Mouse (Mus musculus) forebrain, embryonic 11.5 days (tissue): ENCODE data around the gene Pde4dip. TPM values are rescaled to one million over a fixed set of nuclear protein-coding genes. Genes with fewer than 3 reads are reported as not detected.

Experiments used
- ATAC-seq: fragments of 200-750 bp; cut with Nextera tagmentation; replicated peaks from 2 replicates; pipeline ENCODE4 v1.8.0; 2017; ENCODE audit warnings: moderate TSS enrichment; ENCODE audit not compliant: low FRiP score
- DNase-seq: peaks from one replicate; pipeline ENCODE4 v3.0.0-alpha.2; 2017; ENCODE audit warnings: low spot score
- H3K27ac ChIP-seq: fragments of 300-500 bp; sonication (generic); 2 replicates; pipeline ENCODE4 v1.5.1; 2014; ENCODE audit warnings: low read depth, low read length
- H3K27me3 ChIP-seq: fragments of 300-500 bp; sonication (generic); 2 replicates; pipeline ENCODE4 v1.6.1; 2014; ENCODE audit warnings: mild to moderate bottlenecking, low read length, mixed read lengths; ENCODE audit not compliant: control insufficient read depth, insufficient read depth
- H3K36me3 ChIP-seq: fragments of 300-500 bp; sonication (generic); 2 replicates; pipeline ENCODE4 v1.6.1; 2014; ENCODE audit warnings: mild to moderate bottlenecking, low read length, moderate library complexity, mixed read lengths; ENCODE audit not compliant: control insufficient read depth, insufficient read depth
- H3K4me1 ChIP-seq: fragments of 300-500 bp; sonication (generic); replicated peaks from 2 replicates; pipeline ENCODE4 v1.6.1; 2014; ENCODE audit warnings: low read length, mixed read lengths; ENCODE audit not compliant: control insufficient read depth, insufficient read depth
- H3K4me2 ChIP-seq: fragments of 300-500 bp; sonication (generic); 2 replicates; pipeline ENCODE4 v1.6.1; 2014; ENCODE audit warnings: low read depth, mild to moderate bottlenecking, low read length, moderate library complexity, mixed read lengths; ENCODE audit not compliant: severe bottlenecking
- H3K4me3 ChIP-seq: fragments of 300-500 bp; sonication (generic); 2 replicates; pipeline ENCODE4 v1.5.1; 2014; ENCODE audit warnings: low read depth, low read length
- H3K9ac ChIP-seq: fragments of 300-500 bp; sonication (generic); 2 replicates; pipeline ENCODE4 v1.6.1; 2014; ENCODE audit warnings: low read length
- H3K9me3 ChIP-seq: fragments of 300-500 bp; sonication (generic); 2 replicates; pipeline ENCODE4 v1.6.1; 2016; ENCODE audit warnings: low read length, mixed read lengths; ENCODE audit not compliant: control insufficient read depth
- WGBS: fragments of 180-500 bp; shearing (Covaris S2); extraction: QIAGEN DNeasy Blood & Tissue Kit; methylation state at CpG from one replicate; pipeline ENCODE4 v1.1.7; 2014; 5-methylcytosine and 5-hydroxymethylcytosine counted together
- polyA plus RNA-seq: library from polyadenylated mRNA; unstranded; fragments of >200 nt; fragmentation: Nextera tagmentation; extraction: Ambion mirVana; gene quantifications from 2 replicates; pipeline ENCODE4 v1.2.1, GENCODE M21; 2014

Gene Pde4dip
- polyA plus RNA-seq = 25.7 and 27.2 TPM in 2 replicates

DNA sequence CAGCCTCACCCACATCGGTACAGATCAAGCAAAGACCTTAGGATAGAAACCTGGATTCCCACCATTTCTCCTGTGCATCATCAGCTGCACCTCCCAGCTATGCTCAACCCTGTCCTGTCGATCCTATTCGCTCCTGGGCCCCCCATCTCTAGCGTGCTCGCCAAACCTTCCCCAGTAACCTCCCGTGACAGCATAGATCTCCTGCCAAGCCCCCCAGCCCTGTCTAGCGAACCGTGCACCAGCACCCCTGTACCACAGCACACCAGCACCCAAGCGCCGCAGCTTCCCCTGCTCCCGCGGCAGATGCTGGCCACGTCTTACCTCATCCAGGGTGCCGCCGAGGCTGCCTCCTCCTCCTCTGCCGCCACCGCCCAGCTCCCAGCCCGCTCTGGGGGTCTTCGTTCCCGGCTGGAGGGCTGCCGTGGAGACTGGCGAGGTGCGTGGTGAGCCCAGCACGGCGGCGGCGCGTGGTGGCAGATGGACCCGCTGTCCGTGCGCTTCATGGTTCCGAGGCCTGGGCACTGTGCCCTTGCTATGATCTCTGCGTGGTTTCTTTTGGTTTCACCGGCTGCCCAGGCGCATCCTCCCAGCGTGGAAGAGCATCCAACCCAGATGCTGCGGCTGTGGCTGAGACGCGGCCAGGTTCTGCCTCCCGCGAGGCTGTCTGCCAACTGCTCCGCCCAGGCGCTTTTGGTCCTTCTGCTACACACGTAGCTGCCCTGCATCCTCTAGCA is at the start of gene Pde4dip:
Pde4dip (minus strand) TSS at position 540 of the 734 bp plus-strand sequence.
- WGBS = 1% methylated on average over 44 of the region's 44 CpGs

DNA sequence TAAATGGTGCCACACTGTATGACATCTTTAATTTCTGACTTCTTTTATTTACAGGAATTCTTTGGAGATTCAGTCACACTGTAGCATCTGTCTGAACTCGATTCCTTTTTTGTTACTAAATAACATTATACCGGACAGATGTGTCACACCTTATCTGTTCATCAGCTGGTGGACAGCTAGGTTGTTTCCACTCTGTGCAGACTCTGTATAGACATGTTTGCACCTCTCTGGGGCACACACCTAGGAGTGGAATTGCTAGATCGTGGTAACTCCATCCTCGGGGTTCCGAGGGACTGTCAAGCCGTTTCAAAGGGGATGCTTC is 49.4 kb upstream of the Pde4dip start:
- Histone ChIP-seq H3K4me3 (no peak overlapping the region), H3K4me1 (peaks cover 33% of the 10 kb centered on the region), H3K27ac (no peak overlapping the region), H3K4me2 (no peak overlapping the region), H3K27me3 (no peaks in the 10 kb centered on the region), H3K36me3 (no peaks in the 10 kb centered on the region), H3K9me3 (no peaks in the 10 kb centered on the region), H3K9ac (no peak overlapping the region)
- peak; percentile 34 for DNase-seq
- 55% methylated on average over 6 of the region's 6 CpGs for WGBS
- ATAC-seq = no peak

More for the DNA sequence above, at the start of gene Pde4dip:
- Histone ChIP-seq H3K27me3 (peaks cover 16% of the 10 kb centered on the region), H3K4me2 (peak within 1 kb of the TSS; percentile 92), H3K27ac (no peak within 1 kb of the TSS), H3K36me3 (no peaks in the 10 kb centered on the region), H3K4me1 (0 out of 2 replicates have a peak, but pooled peaks cover 4% of the 10 kb centered on the region), H3K9ac (peak within 1 kb of the TSS; percentile 58), H3K4me3 (peak within 1 kb of the TSS; percentile 48), H3K9me3 (no peaks in the 10 kb centered on the region)
- ATAC-seq = peak; percentile 56; the same call in 1 of the 2 replicates
- DNase-seq = peak; percentile 68

DNA sequence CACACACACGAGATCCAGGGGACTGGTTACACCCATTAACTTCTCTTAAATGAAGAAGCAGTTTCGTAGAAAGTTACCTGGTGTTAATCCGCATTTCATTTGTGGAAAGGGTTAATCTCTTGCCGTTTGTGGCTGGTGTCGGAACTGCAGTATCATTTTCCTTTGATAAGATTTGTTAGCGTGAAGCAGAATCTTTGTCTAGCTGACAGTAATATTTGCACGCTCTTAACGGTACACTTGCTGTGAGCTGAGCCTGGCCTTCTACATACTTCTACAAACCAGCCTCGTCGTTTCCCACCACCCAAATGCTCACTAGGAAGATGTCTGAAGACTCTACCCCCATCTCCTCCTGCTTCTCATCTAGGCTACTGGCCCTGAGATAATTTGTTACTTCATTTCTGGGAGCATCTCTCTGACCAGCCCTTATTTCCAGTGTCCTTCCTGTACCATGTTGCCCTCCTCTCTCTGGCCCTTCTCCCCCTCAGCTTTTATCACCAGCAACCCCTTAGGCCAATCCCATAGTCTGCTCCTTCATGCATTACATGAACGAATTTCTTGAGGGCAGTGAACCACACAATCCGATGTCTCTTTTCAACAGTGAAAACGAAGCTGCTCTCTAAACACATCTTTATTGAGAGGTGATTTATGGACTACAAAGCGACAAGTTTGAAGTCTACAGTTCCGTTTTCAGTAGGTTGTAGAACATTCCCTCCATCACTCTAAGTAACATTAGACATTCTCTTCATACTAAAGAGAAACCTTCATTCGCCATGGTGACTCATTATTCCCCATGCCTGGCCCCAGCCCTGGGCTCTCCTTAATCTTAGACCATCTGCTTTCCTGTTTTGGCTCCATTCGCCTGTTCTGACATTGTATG is 48.8 kb upstream of the Pde4dip start:
- H3K4me2 ChIP-seq = no peak overlapping the region
- no peaks in the 10 kb centered on the region for H3K36me3 ChIP-seq
- no peak for ATAC-seq
- peak; percentile 38 for DNase-seq
- peaks cover 29% of the 10 kb centered on the region for H3K4me1 ChIP-seq
- H3K27ac ChIP-seq = peak overlapping the region; percentile 25; the same call in 1 of the 2 replicates
- H3K4me3 ChIP-seq = no peak overlapping the region
- no peaks in the 10 kb centered on the region for H3K27me3 ChIP-seq
- H3K9me3 ChIP-seq = no peaks in the 10 kb centered on the region
- 43% methylated on average over 17 of the region's 17 CpGs for WGBS
- H3K9ac ChIP-seq = no peak overlapping the region

DNA sequence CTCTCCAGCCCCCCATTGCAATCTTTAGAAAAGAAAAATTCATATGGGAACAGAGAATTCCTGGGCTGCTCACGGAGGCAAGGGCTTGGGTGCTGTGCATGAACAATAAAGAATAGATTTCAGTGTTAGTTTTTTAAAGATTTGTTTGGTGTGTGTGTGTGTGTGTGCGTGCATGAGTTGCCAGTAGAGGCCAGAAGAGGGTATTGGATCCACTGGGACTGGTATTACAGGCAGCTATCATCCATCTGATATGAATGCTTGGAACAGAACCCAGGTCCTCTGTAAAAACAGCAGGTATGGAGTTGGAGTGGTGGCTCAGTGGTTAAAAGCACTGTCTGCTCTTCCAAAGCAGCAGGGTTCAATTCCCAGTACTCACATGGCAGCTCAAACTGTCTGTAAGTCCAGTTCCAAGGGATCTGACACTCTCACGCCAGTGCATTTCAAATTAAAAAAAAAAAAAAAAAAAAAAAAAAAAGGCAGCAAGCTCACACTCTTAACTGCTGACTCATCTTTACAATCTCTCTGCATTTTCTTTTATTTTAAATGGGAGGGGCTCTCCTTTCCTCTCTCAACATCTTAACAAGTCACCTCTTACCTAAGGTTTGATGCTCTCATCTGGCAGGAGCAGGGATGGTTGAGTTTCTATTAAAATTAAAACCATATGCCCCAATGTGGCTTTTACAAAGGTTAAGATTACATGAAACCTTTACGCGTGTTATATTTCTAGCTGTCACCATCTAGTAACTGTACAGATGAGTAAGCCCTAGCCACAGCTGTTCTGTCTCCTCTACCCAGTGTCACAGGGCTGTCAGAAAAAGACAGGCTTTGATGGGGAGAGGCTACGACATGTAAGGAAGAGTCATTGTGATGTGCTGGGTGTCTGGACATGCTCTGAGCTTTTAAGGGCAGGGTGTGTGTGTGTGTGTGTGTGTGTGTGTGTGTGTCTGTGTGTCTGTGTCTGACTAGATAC is 46.1 kb upstream of the Pde4dip start:
- Histone ChIP-seq H3K27ac (no peak overlapping the region), H3K4me1 (peaks cover 13% of the 10 kb centered on the region), H3K4me2 (no peak overlapping the region), H3K4me3 (no peak overlapping the region), H3K9ac (no peak overlapping the region), H3K27me3 (no peaks in the 10 kb centered on the region), H3K36me3 (no peaks in the 10 kb centered on the region), H3K9me3 (no peaks in the 10 kb centered on the region)
- ATAC-seq (no peak), DNase-seq (no peak)
- WGBS = 87% methylated on average over 6 of the region's 6 CpGs

DNA sequence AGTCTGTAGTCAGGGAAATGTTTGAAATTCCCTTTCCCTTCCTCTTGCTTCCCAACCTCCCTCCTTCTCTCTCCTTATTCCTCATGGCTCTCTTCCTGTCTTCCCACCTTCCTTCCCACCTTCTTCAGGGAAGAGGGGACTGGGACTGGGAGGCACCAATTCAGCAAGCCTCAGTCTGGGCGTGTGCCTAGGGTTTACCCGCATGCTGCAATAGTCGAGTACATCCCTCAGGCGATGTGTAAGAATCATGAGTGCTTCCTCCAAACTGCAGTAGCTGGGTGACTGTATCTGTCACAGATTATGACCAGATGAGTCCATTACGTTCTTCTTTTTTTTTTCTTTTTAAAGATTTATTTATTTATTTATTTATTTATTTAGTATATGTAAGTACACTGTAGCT is 45.3 kb upstream of the Pde4dip start:
- ATAC-seq = no peak
- Histone ChIP-seq H3K9me3 (no peaks in the 10 kb centered on the region), H3K36me3 (no peaks in the 10 kb centered on the region), H3K27me3 (no peaks in the 10 kb centered on the region), H3K4me3 (no peak overlapping the region), H3K27ac (no peak overlapping the region), H3K4me1 (peaks cover 11% of the 10 kb centered on the region; the same call in 1 of the 2 replicates), H3K4me2 (no peak overlapping the region), H3K9ac (no peak overlapping the region)
- 81% methylated on average over 5 of the region's 5 CpGs for WGBS
- DNase-seq = peak; percentile 20

DNA sequence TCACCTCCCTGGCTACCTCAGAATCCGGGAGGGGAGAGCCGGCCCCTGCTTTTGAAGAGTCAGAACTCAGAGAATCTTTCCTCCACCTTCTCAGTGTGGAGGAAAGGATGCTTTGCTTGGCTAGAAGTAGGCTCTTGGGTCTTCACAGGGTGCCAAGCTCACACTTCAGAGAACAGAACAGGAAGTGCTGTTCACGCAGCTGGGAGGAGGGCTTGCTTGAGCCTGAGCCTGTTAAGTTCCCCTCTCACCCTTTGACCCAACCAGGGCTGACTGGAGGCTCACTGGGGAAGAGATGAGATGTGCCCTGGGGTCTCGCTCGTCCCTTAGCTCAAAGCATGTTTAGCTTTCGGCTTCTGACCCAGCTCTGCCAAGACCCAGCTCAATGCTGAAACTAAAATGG is 44.7 kb upstream of the Pde4dip start:
- H3K36me3 ChIP-seq = no peaks in the 10 kb centered on the region
- DNase-seq (peak; percentile 50), ATAC-seq (no peak)
- H3K4me2 ChIP-seq = no peak overlapping the region
- 33% methylated on average over 6 of the region's 6 CpGs for WGBS
- no peak overlapping the region for H3K9ac ChIP-seq
- H3K9me3 ChIP-seq = no peaks in the 10 kb centered on the region
- H3K4me1 ChIP-seq = peaks cover 11% of the 10 kb centered on the region; the same call in 1 of the 2 replicates
- no peak overlapping the region for H3K27ac ChIP-seq
- no peak overlapping the region for H3K4me3 ChIP-seq
- no peaks in the 10 kb centered on the region for H3K27me3 ChIP-seq

DNA sequence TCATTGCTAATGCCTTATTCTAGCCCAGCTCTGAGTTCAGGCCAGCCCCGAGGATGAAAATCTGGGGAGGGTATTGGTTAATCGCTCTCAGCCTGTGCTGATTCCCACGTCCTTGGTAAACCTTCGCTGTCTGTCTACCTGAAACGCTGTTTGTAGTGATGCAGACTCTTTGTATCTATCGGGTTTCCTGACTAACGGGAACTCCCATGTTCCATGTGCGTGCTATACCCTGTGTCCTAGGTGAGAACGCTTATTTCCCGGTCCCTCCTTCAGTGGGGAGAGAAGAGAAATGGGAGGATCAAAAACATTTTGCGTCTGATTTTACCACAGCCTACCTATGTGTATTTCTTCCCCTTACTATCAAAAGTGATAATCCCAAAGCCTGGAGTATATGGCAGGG is 44.3 kb upstream of the Pde4dip start:
- Histone ChIP-seq H3K9me3 (no peaks in the 10 kb centered on the region), H3K36me3 (no peaks in the 10 kb centered on the region), H3K9ac (no peak overlapping the region), H3K4me2 (no peak overlapping the region), H3K27ac (no peak overlapping the region), H3K4me3 (no peak overlapping the region), H3K27me3 (no peaks in the 10 kb centered on the region), H3K4me1 (peaks cover 8% of the 10 kb centered on the region; the same call in 1 of the 2 replicates)
- WGBS = 50% methylated on average over 11 of the region's 11 CpGs
- DNase-seq = no peak
- ATAC-seq = no peak

DNA sequence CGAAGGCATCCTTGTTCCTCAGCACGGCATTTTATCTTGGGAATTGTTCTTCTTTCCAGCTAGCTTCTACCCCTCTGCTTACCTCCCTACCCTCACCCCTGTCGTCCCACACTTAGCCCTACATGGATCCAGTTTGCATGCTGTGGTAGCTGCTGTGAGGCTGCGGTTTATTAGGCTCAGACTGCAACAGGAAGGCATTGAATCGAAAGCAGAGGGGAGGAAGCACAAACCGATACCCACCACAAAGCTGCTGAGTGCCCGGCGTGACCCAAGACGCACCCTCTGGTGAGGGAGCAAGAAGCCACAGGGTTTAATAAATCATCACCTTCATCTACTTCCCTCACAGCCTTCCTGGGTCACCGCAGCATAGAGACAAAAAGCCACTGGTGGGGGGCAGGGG is 43.6 kb upstream of the Pde4dip start:
- Histone ChIP-seq H3K27ac (no peak overlapping the region), H3K4me2 (no peak overlapping the region), H3K9ac (peak overlapping the region; percentile 1; the same call in 1 of the 2 replicates), H3K4me1 (peaks cover 4% of the 10 kb centered on the region; the same call in 1 of the 2 replicates), H3K4me3 (no peak overlapping the region), H3K9me3 (no peaks in the 10 kb centered on the region), H3K27me3 (no peaks in the 10 kb centered on the region), H3K36me3 (no peaks in the 10 kb centered on the region)
- WGBS = 28% methylated on average over 10 of the region's 10 CpGs
- peak; percentile 11 for DNase-seq
- no peak for ATAC-seq
